Mouse (Mus musculus): ENCODE measurements around the gene Myt1. TPM values are rescaled to one million over a fixed set of nuclear protein-coding genes. Genes with fewer than 3 reads are reported as not detected.

Gene Myt1
- polyA plus RNA-seq, 1 experiment from 2014 or later = 0.06 TPM

DNA sequence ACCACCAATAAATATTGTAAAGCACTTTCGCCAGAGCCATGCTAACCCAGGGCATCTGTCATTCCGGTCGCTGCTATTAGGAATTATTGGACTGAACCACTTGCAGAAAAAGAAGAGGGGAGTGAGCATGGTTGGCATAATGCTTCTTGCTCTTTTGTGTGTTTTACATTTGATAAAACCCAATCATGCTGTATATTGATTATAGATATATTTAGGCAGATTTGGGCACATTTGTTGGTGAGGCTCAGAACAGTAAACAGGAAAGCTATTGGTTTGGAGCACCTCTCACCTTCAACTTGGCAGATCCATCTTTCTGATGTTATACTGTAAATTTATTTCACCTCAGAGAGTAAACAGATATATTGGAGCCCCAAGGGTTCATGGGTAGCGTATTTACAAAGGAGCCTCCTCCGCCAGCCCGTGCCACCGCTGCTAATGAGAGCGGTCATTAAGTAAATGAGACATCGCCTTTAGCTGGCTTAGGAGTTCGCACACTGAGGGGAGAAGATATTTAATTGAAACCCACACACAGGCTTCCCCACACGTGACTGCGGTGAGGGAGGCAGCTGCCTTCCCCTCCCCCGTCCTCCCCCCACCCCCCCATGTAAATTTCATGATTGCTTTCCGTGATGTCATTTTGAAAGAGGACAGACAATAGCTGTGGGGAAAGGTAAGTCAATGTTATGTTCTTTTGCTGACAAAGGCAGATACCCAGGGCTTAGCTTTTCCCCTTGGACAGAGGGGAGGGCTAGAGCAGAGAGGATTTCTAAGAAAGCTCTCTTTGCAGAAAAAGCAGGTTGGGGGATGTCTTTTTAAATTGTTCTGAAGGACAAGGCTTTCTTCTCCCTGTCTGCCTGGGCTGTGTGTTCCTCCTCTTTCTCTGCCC, 3.8 kb downstream of the Myt1 start:
- no peaks in the 10 kb centered on the region for H3K4me1 ChIP-seq (ENCODE audit: control insufficient read depth, insufficient read depth, low read length)
- no peak overlapping the region for H3K4me3 ChIP-seq (ENCODE audit: low read depth, low read length)
- peaks cover 11% of the 10 kb centered on the region for H3K27me3 ChIP-seq (ENCODE audit: control insufficient read depth, insufficient read depth, low read length)
- no peak for ATAC-seq (replicated peaks; ENCODE audit: insufficient number of reproducible peaks, low FRiP score, low TSS enrichment)
- no peaks in the 10 kb centered on the region for H3K9me3 ChIP-seq (replicated peaks; ENCODE audit: control insufficient read depth, low read length)
- H3K9ac ChIP-seq (ENCODE audit: low read depth, low read length) = no peak overlapping the region
- 61% methylated on average over 14 of the region's 14 CpGs for WGBS (ENCODE audit: insufficient replicate concordance)
- H3K4me2 ChIP-seq = no peak overlapping the region
- no peaks in the 10 kb centered on the region for H3K36me3 ChIP-seq (ENCODE audit: control insufficient read depth, insufficient read depth, low read length)
- no peak overlapping the region for H3K27ac ChIP-seq (ENCODE audit: low read depth, low read length)

DNA sequence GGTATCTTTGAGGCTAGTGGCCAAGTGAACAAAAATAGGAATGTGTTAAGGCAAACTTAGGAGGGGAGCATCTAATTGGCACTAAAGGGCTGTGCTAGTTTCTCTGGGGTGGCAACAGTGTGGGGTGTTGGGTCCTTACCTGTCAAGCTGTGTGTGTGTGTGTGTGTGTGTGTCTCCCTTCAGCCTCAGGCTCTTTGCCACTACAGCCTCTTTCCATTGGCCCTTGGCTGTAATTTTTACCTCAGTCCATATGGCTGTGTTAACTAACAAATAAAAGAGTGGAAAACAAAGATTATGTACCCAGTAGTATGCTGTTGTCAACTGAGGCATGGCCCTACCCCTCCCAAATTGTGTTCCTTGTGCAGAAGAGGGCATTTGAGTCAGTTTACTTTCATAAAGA, 5.3 kb downstream of the Myt1 start:
- Histone ChIP-seq H3K27me3 (ENCODE audit: control insufficient read depth, insufficient read depth, low read length) (peaks cover 6% of the 10 kb centered on the region), H3K4me3 (ENCODE audit: low read depth, low read length) (no peak overlapping the region), H3K9me3 (replicated peaks; ENCODE audit: control insufficient read depth, low read length) (no peaks in the 10 kb centered on the region), H3K9ac (ENCODE audit: low read depth, low read length) (no peak overlapping the region), H3K36me3 (ENCODE audit: control insufficient read depth, insufficient read depth, low read length) (no peaks in the 10 kb centered on the region), H3K4me1 (ENCODE audit: control insufficient read depth, insufficient read depth, low read length) (no peaks in the 10 kb centered on the region), H3K27ac (ENCODE audit: low read depth, low read length) (no peak overlapping the region), H3K4me2 (no peak overlapping the region)
- ATAC-seq (replicated peaks; ENCODE audit: insufficient number of reproducible peaks, low FRiP score, low TSS enrichment) = no peak

DNA sequence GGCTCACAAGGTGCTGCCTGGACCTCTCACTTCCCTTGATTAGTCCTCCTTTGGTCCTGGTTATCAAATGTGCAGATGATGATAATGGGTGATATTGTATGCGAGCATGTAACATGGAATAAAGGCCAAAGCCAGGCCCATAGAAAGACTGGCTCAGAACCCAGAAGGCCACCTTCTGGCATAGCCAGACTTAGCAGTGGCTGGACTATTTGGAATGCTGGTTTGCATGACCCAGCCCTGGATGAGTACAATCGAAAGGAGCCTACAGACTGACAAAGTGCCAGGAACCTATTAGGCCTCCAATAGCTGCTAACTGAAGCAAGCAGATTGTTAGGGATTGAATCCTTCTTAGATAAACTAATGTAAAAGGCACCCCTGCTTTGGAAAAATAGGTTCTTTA, 6.3 kb downstream of the Myt1 start:
- H3K9ac ChIP-seq (ENCODE audit: low read depth, low read length) = no peak overlapping the region
- no peaks in the 10 kb centered on the region for H3K27me3 ChIP-seq (ENCODE audit: control insufficient read depth, insufficient read depth, low read length)
- H3K4me1 ChIP-seq (ENCODE audit: control insufficient read depth, insufficient read depth, low read length) = no peaks in the 10 kb centered on the region
- no peak overlapping the region for H3K27ac ChIP-seq (ENCODE audit: low read depth, low read length)
- no peaks in the 10 kb centered on the region for H3K9me3 ChIP-seq (replicated peaks; ENCODE audit: control insufficient read depth, low read length)
- ATAC-seq (replicated peaks; ENCODE audit: insufficient number of reproducible peaks, low FRiP score, low TSS enrichment) = no peak
- no peaks in the 10 kb centered on the region for H3K36me3 ChIP-seq (ENCODE audit: control insufficient read depth, insufficient read depth, low read length)
- no peak overlapping the region for H3K4me2 ChIP-seq
- 68% methylated on average over 2 of the region's 2 CpGs for WGBS (ENCODE audit: insufficient replicate concordance)
- no peak overlapping the region for H3K4me3 ChIP-seq (ENCODE audit: low read depth, low read length)

DNA sequence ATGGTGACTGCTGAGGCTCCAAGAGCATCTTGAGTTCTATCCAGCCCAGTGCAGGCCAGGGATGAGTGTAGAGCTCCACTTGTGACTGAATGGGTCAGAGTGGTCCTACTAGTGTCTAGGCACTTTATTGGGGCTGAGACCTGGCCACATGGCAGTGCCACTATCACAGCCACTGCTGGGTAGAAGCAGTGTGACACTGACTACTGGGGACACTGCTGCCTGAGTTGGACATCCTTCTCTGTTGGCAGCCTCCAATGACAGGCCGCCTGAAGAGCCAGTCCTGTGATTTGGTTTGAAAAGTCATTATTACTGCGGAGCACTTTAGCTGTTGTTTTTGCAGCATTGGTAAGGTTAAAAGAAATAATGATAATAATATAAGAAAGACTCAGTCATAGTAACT, 10.1 kb downstream of the Myt1 start:
- no peak for ATAC-seq (replicated peaks; ENCODE audit: insufficient number of reproducible peaks, low FRiP score, low TSS enrichment)

DNA sequence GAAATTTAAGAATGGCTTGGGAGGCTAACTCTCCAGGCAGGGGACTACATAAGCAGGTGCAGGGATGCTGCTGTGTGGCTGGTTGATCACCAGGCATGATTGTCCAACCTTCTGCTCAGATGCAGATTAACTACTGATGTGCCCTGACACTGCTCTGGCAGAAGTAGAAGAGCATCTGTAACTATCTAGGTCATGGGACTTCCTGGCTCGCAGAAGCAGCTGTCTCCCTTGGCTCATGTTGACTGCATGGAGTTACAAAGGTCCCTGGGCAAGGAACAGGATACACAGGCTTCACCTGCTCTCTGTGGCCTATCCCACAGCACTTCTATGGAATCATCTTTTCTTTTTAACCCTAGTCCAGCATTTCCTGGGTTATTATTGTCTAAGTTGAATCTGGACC, 12.7 kb downstream of the Myt1 start:
- H3K4me3 ChIP-seq (ENCODE audit: low read depth, low read length) = no peak overlapping the region
- no peaks in the 10 kb centered on the region for H3K9me3 ChIP-seq (replicated peaks; ENCODE audit: control insufficient read depth, low read length)
- WGBS (ENCODE audit: insufficient replicate concordance) = 75% methylated on average over 1 of the region's 1 CpGs
- no peaks in the 10 kb centered on the region for H3K36me3 ChIP-seq (ENCODE audit: control insufficient read depth, insufficient read depth, low read length)
- no peaks in the 10 kb centered on the region for H3K27me3 ChIP-seq (ENCODE audit: control insufficient read depth, insufficient read depth, low read length)
- no peak overlapping the region for H3K27ac ChIP-seq (ENCODE audit: low read depth, low read length)
- no peak for ATAC-seq (replicated peaks; ENCODE audit: insufficient number of reproducible peaks, low FRiP score, low TSS enrichment)
- H3K9ac ChIP-seq (ENCODE audit: low read depth, low read length) = no peak overlapping the region
- no peaks in the 10 kb centered on the region for H3K4me1 ChIP-seq (ENCODE audit: control insufficient read depth, insufficient read depth, low read length)
- H3K4me2 ChIP-seq = no peak overlapping the region

More for the DNA sequence above, 10.1 kb downstream of the Myt1 start:
- no peak overlapping the region for H3K9ac ChIP-seq (ENCODE audit: low read depth, low read length)
- WGBS (ENCODE audit: insufficient replicate concordance) = 50% methylated on average over 2 of the region's 2 CpGs
- no peak overlapping the region for H3K4me2 ChIP-seq
- no peaks in the 10 kb centered on the region for H3K36me3 ChIP-seq (ENCODE audit: control insufficient read depth, insufficient read depth, low read length)
- H3K9me3 ChIP-seq (replicated peaks; ENCODE audit: control insufficient read depth, low read length) = no peaks in the 10 kb centered on the region
- H3K4me3 ChIP-seq (ENCODE audit: low read depth, low read length) = no peak overlapping the region
- H3K4me1 ChIP-seq (ENCODE audit: control insufficient read depth, insufficient read depth, low read length) = no peaks in the 10 kb centered on the region
- no peak overlapping the region for H3K27ac ChIP-seq (ENCODE audit: low read depth, low read length)
- no peaks in the 10 kb centered on the region for H3K27me3 ChIP-seq (ENCODE audit: control insufficient read depth, insufficient read depth, low read length)

DNA sequence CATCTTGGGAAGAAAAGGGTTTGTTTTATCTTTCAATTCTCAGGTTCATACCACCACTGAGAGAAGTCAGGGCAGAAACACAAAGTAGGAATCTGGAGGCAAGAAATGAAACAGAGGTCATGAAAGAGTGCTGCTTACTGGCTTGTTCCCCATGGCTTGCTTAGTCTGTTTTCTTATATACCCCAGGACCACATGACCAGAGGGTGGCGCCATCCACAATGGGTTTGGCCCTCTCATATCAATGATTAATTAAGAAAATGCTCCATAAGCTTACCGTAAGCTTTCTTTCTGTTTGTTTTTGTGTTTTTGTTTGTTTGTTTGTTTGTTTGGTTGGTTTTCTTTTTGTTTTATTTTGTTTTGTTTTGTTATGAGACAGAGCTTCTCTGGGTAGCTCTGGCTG, 14.6 kb downstream of the Myt1 start:
- H3K9ac ChIP-seq (ENCODE audit: low read depth, low read length) = no peak overlapping the region
- H3K4me1 ChIP-seq (ENCODE audit: control insufficient read depth, insufficient read depth, low read length) = no peaks in the 10 kb centered on the region
- no peaks in the 10 kb centered on the region for H3K36me3 ChIP-seq (ENCODE audit: control insufficient read depth, insufficient read depth, low read length)
- WGBS (ENCODE audit: insufficient replicate concordance) = 44% methylated on average over 2 of the region's 2 CpGs
- no peaks in the 10 kb centered on the region for H3K27me3 ChIP-seq (ENCODE audit: control insufficient read depth, insufficient read depth, low read length)
- no peak for ATAC-seq (replicated peaks; ENCODE audit: insufficient number of reproducible peaks, low FRiP score, low TSS enrichment)
- H3K4me3 ChIP-seq (ENCODE audit: low read depth, low read length) = no peak overlapping the region
- H3K9me3 ChIP-seq (replicated peaks; ENCODE audit: control insufficient read depth, low read length) = no peaks in the 10 kb centered on the region
- H3K27ac ChIP-seq (ENCODE audit: low read depth, low read length) = no peak overlapping the region
- no peak overlapping the region for H3K4me2 ChIP-seq

DNA sequence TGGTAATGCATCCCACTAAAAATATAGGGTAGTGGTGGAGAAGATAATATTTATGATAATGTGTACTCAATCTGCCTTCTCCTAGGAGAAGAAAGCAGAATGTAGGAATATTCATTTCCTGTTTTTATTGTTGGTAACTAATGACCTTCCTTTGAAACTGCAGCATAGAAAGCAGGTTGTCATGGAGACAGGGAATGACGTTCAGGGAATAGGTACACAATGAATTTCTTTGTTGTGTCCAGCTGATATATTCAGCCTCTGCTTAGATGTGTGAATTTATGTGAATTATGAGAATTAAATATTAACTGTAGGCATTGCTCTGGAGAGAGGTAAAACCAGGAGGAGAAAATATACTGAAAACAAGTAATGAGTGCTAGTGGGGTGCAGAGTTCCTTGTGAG, 18.3 kb downstream of the Myt1 start:
- 60% methylated on average over 1 of the region's 1 CpGs for WGBS (ENCODE audit: insufficient replicate concordance)
- H3K27ac ChIP-seq (ENCODE audit: low read depth, low read length) = no peak overlapping the region
- H3K27me3 ChIP-seq (ENCODE audit: control insufficient read depth, insufficient read depth, low read length) = no peaks in the 10 kb centered on the region
- no peaks in the 10 kb centered on the region for H3K36me3 ChIP-seq (ENCODE audit: control insufficient read depth, insufficient read depth, low read length)
- H3K9me3 ChIP-seq (replicated peaks; ENCODE audit: control insufficient read depth, low read length) = no peaks in the 10 kb centered on the region
- H3K4me1 ChIP-seq (ENCODE audit: control insufficient read depth, insufficient read depth, low read length) = no peaks in the 10 kb centered on the region
- ATAC-seq (replicated peaks; ENCODE audit: insufficient number of reproducible peaks, low FRiP score, low TSS enrichment) = no peak
- H3K9ac ChIP-seq (ENCODE audit: low read depth, low read length) = no peak overlapping the region
- no peak overlapping the region for H3K4me2 ChIP-seq
- no peak overlapping the region for H3K4me3 ChIP-seq (ENCODE audit: low read depth, low read length)

DNA sequence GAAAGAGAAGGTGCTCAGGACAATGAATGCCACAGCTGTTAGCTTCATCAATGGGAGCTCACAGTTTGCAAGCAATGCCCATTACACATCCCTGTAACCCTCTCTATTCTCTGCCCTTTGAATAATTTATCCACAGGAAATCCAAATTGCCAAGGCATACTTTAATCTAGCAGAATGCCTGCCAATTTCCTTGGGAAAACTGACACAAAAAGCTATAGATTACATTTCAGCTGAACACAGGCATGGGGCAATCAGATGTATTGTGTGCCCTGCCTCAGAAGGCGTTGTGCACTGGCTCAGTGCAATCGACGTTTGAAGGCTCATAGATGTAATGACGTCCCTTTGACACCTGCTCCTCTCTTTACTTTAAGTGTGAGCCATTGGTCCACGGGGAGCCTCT, 24.7 kb downstream of the Myt1 start:
- H3K9ac ChIP-seq (ENCODE audit: low read depth, low read length) = no peak overlapping the region
- no peaks in the 10 kb centered on the region for H3K36me3 ChIP-seq (ENCODE audit: control insufficient read depth, insufficient read depth, low read length)
- H3K27ac ChIP-seq (ENCODE audit: low read depth, low read length) = no peak overlapping the region
- no peaks in the 10 kb centered on the region for H3K27me3 ChIP-seq (ENCODE audit: control insufficient read depth, insufficient read depth, low read length)
- H3K9me3 ChIP-seq (replicated peaks; ENCODE audit: control insufficient read depth, low read length) = no peaks in the 10 kb centered on the region
- no peak overlapping the region for H3K4me3 ChIP-seq (ENCODE audit: low read depth, low read length)
- no peak overlapping the region for H3K4me2 ChIP-seq
- no peak for ATAC-seq (replicated peaks; ENCODE audit: insufficient number of reproducible peaks, low FRiP score, low TSS enrichment)
- no peaks in the 10 kb centered on the region for H3K4me1 ChIP-seq (ENCODE audit: control insufficient read depth, insufficient read depth, low read length)
- WGBS (ENCODE audit: insufficient replicate concordance) = 72% methylated on average over 5 of the region's 5 CpGs

DNA sequence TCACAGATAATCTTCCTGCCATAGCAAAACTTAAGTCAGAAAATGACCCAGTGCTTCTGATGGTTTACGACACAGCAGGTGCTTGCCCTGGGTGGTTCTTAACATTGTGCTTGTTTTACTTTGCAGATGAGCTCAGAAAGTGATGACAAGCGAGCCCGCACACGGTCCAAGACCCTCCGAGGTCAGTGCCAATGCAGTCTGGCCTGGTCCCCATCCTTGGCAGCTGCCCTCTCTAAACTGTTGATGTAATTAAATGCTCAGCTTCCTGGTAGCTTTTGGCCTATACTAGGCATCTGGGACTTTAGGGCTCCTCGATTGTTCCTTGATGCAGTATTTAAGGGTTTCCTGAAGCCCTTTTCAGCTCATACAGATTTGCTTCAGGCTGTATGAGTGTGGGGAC, 26.3 kb downstream of the Myt1 start:
- Histone ChIP-seq H3K9ac (ENCODE audit: low read depth, low read length) (no peak overlapping the region), H3K4me3 (ENCODE audit: low read depth, low read length) (no peak overlapping the region), H3K27ac (ENCODE audit: low read depth, low read length) (no peak overlapping the region), H3K9me3 (replicated peaks; ENCODE audit: control insufficient read depth, low read length) (no peaks in the 10 kb centered on the region), H3K4me1 (ENCODE audit: control insufficient read depth, insufficient read depth, low read length) (no peaks in the 10 kb centered on the region), H3K27me3 (ENCODE audit: control insufficient read depth, insufficient read depth, low read length) (no peaks in the 10 kb centered on the region), H3K4me2 (no peak overlapping the region), H3K36me3 (ENCODE audit: control insufficient read depth, insufficient read depth, low read length) (no peaks in the 10 kb centered on the region)
- WGBS (ENCODE audit: insufficient replicate concordance) = 73% methylated on average over 6 of the region's 6 CpGs
- ATAC-seq (replicated peaks; ENCODE audit: insufficient number of reproducible peaks, low FRiP score, low TSS enrichment) = no peak

All from heart, embryonic 11.5 days (tissue).